Mouse (Mus musculus): ENCODE results near the gene Maf.

Maf gene

DNA sequence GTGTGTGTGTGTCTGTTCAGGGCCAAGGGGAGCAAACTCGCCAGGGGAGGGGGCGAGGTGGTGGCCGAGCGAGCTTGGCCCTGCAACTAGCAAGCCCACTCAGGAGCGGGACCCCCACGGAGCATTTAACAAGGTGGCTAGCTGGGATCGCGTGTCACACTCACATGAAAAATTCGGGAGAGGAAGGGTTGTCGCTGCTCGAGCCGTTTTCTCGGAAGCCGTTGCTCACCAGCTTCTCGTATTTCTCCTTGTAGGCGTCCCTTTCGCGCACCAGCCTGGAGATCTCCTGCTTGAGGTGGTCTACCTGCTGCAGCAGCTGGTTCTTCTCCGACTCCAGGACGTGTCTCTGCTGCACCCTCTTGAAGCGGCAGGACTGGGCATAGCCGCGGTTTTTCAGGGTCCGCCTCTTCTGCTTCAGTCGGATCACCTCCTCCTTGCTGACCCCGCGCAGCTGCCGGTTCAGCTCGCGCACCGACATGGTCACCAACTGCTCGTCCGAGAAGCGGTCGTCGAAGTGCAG, 1.9 kb downstream of the Maf start:
- peak; percentile 29 for DNase-seq

DNA sequence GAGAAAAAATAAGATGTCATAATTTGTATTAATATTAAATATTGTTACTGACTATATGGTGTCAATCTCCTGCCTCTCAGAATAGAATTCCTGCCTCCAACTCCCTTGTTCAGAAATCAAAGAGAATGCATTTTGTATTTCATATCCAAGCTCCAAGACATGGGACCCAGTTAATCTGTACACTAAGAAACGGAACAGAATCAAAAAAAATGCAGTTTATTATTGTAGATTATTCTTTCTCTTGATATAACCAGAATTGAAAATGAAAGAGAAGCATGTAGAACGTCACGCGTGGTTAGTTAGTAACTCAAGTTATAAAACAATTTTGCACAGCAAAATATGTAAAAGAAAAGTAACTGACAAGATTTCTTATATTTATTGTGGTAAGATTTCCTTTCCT, 4.5 kb downstream of the Maf start:
- DNase-seq = no peak

DNA sequence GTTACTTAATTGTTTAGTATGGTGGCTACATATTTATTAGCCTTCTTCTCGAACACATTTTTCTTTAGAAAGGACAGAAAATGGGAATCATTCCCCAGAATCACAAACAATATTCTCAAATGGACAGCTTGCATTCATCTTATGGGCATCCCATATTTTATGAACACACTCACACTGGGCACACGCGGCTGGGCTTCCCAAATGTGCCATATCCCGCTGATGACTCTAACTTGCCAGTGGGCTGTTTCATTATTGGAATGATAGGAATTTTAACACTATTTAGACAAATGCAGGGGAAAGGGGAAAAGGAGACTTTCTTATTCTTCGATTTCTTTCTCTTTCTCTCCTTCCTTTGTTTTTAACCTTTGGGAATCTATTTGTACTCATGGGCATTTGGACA, 6.6 kb downstream of the Maf start:
- DNase-seq = no peak

DNA sequence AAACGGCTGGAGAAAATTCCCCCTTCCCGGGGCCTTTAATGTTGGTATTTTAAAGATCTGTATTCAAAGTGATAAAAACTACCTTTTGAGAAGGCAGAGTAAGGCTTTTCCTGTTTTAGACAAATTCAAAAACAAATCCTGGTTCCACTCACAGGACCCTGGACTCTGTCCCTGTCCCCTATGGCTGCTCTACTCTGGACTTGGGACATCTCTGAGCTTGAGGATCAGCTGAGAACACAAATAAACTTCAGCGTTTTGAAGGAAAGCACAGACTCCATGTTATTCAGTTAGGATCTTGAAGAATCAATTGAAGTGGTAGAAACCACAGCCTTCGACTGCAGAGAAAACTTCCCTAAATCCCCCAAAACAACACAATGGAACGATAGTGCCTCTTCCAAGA, 8.4 kb downstream of the Maf start:
- DNase-seq = no peak

DNA sequence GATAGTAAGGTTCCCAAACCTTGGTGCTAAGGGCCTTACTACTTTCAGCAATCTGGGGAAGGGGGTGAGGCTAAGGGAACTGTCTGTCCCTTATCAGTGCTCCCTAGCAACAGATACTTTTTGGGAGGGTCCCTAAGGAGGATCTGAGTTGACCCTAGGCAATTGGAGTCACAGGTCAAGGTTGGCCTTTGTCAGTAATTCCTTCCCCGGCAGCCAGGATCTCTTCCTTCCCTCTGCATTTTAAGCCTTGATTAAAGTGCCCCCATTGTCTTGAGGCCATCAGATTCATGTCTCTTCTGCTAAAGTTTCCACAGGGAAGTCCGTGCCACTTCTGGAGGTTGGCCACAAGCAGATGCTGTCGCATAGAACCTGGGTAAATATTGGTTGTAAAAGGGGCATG, 10.2 kb downstream of the Maf start:
- no peak for DNase-seq

DNA sequence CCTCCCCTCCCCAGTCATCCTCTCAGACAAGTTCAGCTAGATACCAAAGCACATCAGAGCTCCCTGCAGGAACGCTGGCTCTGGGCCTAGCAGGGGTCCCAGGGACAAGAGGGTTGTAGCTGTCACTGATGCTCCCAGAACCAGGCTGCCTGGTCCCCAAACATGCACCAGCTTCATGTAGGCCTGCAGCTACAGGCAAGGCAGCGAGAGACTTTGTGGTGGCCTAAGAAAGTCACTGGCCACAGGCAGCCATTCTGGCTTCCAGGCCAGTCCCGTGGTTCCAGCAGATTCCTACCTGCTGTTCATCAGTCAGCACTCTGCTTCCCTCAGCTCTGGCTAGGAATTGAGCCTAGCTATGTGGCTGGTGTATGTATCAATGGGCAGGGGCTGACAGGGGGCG, 10.9 kb downstream of the Maf start:
- DNase-seq = no peak

DNA sequence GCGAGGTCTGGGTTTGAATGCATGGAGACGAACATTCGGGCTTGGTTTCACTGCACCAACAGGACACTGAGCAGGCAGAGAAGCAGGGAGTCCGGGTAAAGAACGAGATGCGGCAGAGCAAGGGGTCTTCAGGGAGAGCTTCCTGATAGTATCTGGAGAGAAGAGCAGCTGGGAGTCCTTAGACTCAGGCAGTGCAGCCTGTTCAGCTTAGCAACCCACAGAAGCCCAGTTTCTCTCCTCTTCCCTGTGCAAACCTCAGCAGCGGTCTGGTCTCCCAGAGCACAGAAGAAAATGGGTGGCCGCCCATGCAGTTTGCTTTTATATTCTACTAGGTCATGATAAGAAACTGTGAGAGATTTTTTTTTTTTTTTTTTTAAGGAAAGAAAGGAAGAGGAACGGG, 20.2 kb downstream of the Maf start:
- no peak for DNase-seq

DNA sequence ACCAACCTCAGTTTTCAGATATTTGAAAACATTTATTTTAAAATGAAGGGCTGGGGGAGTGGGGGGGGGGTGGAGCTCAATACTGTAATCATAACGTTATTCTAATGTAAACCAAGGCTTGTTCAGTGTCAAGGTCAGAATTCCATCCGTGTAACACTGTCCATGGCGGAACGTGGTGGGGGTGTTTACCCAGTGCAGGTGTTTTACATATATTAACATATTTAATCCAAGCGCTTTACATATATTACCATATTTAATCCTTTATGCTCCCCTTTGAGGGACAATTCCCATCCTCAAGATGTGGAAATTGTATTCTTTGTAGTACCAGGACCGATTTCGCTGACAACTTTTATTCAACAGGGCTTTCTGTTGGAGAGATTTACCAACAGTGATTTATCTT, 24.3 kb downstream of the Maf start:
- DNase-seq = no peak

DNA sequence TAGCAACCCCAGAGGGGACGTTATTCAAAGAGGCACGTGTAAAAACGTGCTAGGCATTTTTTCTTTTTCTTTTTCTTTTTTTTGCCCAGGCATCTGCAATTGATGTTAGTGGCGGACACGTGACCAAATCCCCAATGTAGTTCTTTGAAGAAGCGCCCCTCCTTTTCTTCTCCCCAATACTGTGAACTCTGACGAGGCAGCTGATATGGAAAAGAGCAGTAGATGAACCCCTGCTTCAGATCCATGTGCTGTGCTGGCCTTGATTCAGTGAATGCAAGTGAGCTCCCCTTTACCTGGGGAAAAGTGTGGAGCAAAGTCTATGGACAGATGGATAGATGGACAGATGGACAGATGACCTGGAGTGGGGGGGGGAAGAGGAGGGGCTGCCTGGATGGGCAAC, 28.1 kb downstream of the Maf start:
- no peak for DNase-seq

DNA sequence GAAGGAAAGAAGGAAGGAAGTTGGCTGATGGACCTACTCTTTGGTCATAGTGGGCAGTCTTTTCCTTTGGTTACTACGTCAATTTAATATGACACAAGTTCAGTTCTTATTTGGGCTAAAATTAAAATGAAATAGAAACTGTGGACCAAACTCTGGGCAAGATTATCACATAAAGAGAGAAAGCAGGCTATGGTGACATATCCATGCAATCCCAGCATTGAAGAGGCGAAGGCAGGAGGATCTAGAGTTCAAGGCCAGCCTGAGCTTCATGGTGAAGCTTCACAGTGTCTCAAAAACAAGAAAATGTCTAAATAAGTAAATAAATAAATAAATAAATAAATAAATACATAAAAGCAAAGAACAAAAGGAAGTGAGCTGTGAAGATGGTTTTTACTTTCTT, 42.7 kb downstream of the Maf start:
- DNase-seq = no peak

DNA sequence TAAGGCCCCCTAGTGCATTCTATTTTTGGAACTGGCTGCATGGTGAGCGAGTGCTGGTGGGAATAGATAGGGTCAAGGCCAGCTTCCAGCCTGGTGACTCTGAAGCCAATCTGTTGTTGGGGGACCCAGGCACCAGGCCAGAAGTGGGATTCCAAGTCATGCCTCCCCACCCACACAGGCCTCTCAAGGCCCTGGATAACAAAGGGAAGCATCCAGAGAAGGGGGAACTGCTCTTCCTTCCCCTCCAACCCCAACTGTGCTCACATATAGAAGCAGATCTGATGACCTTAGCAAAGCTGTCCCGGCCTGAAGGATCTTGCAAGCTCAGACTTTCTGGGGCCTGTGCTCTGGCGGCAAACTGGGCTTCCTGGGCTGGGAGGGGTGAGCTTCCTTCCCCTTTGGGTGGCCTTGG, 57.5 kb downstream of the Maf start:
- peak; percentile 17 for DNase-seq

DNA sequence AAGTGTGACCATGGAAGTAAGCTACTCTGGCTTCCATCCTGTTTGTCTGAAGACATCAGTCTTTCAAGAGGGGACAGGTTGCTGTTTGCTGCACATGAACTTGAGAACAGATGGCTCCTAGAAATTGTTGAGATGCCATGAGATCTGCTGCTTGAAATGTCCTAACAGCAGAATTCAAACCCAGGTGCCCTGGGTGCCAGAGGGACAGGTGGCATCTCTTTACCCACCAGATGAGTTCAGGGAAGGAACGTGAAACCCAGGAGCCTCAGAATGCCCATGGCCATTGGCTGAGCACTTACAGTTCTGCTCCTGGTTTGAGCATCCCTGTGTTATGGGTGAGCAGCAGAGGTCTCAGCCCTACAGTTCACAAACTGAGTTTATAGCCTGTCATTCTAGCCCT, 62.5 kb downstream of the Maf start:
- DNase-seq = no peak

DNA sequence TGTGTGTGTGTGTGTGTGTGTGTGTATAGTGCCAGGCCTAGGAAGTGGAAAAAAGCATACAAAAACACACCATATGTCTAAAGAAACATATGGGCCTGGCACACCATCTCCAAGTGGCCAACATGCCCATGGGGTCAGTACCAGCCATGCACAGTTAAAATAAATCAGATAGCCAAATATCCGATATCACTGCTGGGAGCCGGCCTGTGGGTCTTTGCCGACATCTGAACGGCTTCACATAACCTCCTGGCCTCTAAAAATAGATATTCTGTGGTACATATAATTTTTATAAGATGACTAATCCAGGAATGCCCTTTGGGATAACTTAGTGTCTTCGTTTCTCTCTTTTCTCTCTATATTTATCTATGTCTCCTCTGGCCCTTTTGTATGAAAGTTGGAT, 65.7 kb downstream of the Maf start:
- DNase-seq = no peak

DNA sequence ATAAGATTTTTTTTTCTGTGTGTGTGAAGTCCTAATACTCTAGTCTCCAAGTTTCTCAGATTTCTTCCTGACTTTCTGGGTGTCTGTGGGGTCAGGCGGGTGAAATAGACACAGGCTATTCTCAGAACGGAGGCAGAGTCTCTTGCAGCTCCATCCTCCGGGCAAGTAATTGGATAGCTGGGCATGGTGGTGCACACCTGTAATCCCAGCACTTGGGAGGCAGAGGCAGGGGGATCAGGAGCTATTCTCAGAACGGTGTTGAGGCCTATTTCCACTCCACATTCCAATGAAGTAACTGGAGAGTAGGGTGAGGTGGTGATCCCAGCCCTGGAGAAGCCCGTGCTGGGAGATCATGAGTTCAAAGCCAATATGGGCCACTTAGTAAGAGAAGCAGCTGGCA, 67.6 kb downstream of the Maf start:
- DNase-seq = no peak

DNA sequence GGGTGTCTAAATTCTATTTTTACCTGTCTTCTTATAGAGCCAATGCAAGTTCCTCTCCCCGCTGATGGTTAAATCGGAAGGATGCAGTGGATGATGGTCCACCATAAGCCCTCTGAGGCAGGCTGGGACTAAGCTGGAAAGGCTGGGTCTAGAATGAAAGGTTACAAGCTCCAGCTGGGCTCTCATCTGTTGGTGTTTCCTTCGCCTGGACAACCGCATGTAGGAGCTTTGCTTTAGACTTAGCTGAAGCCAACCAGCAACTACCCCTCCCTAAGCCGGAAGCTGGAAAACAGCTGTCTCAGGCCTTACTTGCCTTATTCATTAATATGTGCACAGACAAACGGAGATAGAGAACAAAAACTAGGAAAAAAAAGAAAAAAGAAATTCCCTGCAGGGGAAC, 70.8 kb downstream of the Maf start:
- DNase-seq = no peak

Data from right cerebral cortex, postnatal 14 days (tissue).